Mouse (Mus musculus): ENCODE data around the gene 4930415O20Rik. TPM values are rescaled to one million over a fixed set of nuclear protein-coding genes. Genes with fewer than 3 reads are reported as not detected.

The 4930415O20Rik gene
- polyA plus RNA-seq, 1 experiment from 2014 or later: not detected

- ATAC-seq (ENCODE audit: low FRiP score) (no peak), DNase-seq (ENCODE audit: low spot score) (no peak)
- Histone ChIP-seq H3K4me2 (replicated peaks) (no peak overlapping the region), H3K27me3 (ENCODE audit: control insufficient read depth, insufficient read depth, low read length) (no peaks in the 10 kb centered on the region), H3K4me1 (replicated peaks; ENCODE audit: control insufficient read depth, insufficient read depth, low read length) (no peaks in the 10 kb centered on the region), H3K9ac (no peak overlapping the region), H3K4me3 (replicated peaks; ENCODE audit: low read length) (no peak overlapping the region), H3K36me3 (replicated peaks; ENCODE audit: control insufficient read depth, insufficient read depth) (no peaks in the 10 kb centered on the region), H3K27ac (no peak overlapping the region), H3K9me3 (ENCODE audit: control insufficient read depth, low read length) (no peaks in the 10 kb centered on the region)
- WGBS: 47% methylated on average over 20 of the region's 20 CpGs
Observed at GRCm38 (mm10) chr15:98616362-98617175, 45.8 kb downstream of the 4930415O20Rik start.

- WGBS: under 1% methylated on average over 12 of the region's 12 CpGs
- no peak overlapping the region for H3K4me3 ChIP-seq (replicated peaks; ENCODE audit: low read length)
- H3K27ac ChIP-seq: no peak overlapping the region
- no peaks in the 10 kb centered on the region for H3K36me3 ChIP-seq (replicated peaks; ENCODE audit: control insufficient read depth, insufficient read depth)
- H3K9me3 ChIP-seq (ENCODE audit: control insufficient read depth, low read length): no peaks in the 10 kb centered on the region
- no peaks in the 10 kb centered on the region for H3K27me3 ChIP-seq (ENCODE audit: control insufficient read depth, insufficient read depth, low read length)
- H3K9ac ChIP-seq: no peak overlapping the region
- DNase-seq (ENCODE audit: low spot score) (peak; percentile 93), ATAC-seq (ENCODE audit: low FRiP score) (no peak)
- no peaks in the 10 kb centered on the region for H3K4me1 ChIP-seq (replicated peaks; ENCODE audit: control insufficient read depth, insufficient read depth, low read length)
- no peak overlapping the region for H3K4me2 ChIP-seq (replicated peaks)
Observed at GRCm38 (mm10) chr15:98617176-98617537, 46.4 kb downstream of the 4930415O20Rik start.

DNA sequence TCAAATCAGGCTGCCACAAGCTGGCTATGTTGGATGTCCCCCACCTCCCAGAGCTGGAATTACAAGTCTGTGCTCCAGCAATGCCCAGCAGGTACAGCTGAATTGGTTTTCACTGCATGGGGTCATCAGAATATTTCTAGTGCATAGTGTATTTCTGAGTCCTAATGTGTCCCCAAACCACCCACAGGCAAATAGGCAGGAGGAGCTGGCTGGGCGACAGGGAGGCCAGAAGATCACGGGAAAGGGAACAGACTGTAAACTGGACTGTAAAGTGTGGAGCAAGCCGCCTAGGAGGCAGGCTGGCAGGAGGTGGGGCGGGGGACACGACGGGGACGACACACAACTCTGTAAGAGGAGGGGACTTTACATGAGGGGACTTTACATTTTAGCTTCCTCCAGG is 51.4 kb downstream of the 4930415O20Rik start:
- Histone ChIP-seq H3K4me3 (replicated peaks; ENCODE audit: low read length) (no peak overlapping the region), H3K9ac (no peak overlapping the region), H3K4me2 (replicated peaks) (no peak overlapping the region), H3K36me3 (replicated peaks; ENCODE audit: control insufficient read depth, insufficient read depth) (no peaks in the 10 kb centered on the region), H3K27ac (no peak overlapping the region), H3K9me3 (ENCODE audit: control insufficient read depth, low read length) (no peaks in the 10 kb centered on the region), H3K4me1 (replicated peaks; ENCODE audit: control insufficient read depth, insufficient read depth, low read length) (no peaks in the 10 kb centered on the region), H3K27me3 (ENCODE audit: control insufficient read depth, insufficient read depth, low read length) (no peaks in the 10 kb centered on the region)
- no peak for ATAC-seq (ENCODE audit: low FRiP score)
- DNase-seq (ENCODE audit: low spot score): no peak
- 9% methylated on average over 7 of the region's 7 CpGs for WGBS

DNA sequence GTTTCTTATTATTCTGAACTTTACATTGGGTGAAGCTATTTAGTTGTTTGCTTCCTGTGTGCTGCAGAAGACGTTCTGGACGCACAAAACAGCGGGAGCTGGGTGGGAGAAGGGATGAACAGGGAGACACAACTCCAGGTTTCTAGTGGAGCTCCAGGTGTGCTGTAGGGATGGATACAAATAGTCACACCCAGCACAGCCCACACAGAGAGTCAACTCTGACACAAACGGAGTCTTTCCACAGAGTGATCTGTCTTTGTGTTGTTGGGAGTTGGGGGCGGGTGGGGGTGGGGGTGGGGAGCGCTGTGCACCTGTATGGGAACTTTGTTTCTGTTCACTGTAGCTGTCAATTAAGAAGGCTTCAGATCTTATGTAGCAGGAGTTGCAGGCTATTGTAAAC is 51.9 kb downstream of the 4930415O20Rik start:
- Histone ChIP-seq H3K4me1 (replicated peaks; ENCODE audit: control insufficient read depth, insufficient read depth, low read length) (no peaks in the 10 kb centered on the region), H3K4me3 (replicated peaks; ENCODE audit: low read length) (no peak overlapping the region), H3K36me3 (replicated peaks; ENCODE audit: control insufficient read depth, insufficient read depth) (no peaks in the 10 kb centered on the region), H3K4me2 (replicated peaks) (no peak overlapping the region), H3K27me3 (ENCODE audit: control insufficient read depth, insufficient read depth, low read length) (no peaks in the 10 kb centered on the region), H3K9ac (no peak overlapping the region), H3K9me3 (ENCODE audit: control insufficient read depth, low read length) (no peaks in the 10 kb centered on the region), H3K27ac (no peak overlapping the region)
- WGBS: 20% methylated on average over 6 of the region's 6 CpGs
- ATAC-seq (ENCODE audit: low FRiP score): no peak
- no peak for DNase-seq (ENCODE audit: low spot score)

DNA sequence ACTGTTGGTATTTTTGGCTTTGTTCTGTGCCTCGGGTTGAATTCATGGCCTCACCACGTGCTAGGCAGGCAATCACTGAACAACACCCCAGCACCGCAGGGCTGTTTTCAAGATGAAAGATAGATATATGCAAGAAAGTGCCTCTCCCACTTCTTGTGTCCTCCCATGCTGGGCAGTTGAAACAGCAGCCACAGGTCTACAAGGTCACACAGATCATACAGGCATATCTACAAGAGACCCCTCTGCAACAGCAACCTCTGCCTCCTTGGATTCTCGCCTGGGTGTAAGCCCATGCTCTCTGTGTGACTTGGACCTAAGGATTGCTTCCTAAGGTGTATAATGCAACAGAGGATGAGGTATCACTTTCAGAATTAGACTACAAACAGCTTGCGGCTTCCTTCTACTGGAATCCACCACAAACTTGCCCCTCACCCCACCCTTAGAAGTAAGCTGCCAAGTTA is 52.6 kb downstream of the 4930415O20Rik start:
- 60% methylated on average over 5 of the region's 5 CpGs for WGBS

DNA sequence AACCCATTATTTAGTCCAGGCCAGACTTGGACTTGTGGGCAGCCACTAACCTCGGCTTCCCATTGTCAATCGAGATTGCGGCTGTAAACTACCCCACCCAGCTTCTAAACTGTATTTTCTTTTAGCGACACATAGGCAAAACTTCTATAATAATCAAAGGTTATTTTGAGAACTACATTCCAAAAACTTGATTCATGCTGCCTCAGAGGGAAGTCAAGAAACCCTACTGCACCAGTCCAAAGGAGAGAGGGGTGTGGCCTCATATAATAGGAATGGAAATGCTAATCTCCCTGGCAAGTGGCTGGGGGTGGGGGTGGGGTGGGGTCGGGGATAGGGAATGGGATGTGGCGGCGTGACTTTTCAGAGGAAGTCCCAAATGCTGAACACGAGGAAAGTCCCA is 55.3 kb downstream of the 4930415O20Rik start:
- Histone ChIP-seq H3K27me3 (ENCODE audit: control insufficient read depth, insufficient read depth, low read length) (no peaks in the 10 kb centered on the region), H3K9me3 (ENCODE audit: control insufficient read depth, low read length) (no peaks in the 10 kb centered on the region), H3K36me3 (replicated peaks; ENCODE audit: control insufficient read depth, insufficient read depth) (no peaks in the 10 kb centered on the region), H3K27ac (no peak overlapping the region), H3K4me2 (replicated peaks) (no peak overlapping the region), H3K4me3 (replicated peaks; ENCODE audit: low read length) (no peak overlapping the region), H3K4me1 (replicated peaks; ENCODE audit: control insufficient read depth, insufficient read depth, low read length) (peaks cover 17% of the 10 kb centered on the region), H3K9ac (no peak overlapping the region)
- DNase-seq (ENCODE audit: low spot score): no peak
- no peak for ATAC-seq (ENCODE audit: low FRiP score)
- 21% methylated on average over 8 of the region's 8 CpGs for WGBS

More for the DNA sequence above, 52.6 kb downstream of the 4930415O20Rik start:
- DNase-seq (ENCODE audit: low spot score): no peak
- H3K4me2 ChIP-seq (replicated peaks): no peak overlapping the region
- H3K27ac ChIP-seq: no peak overlapping the region
- no peak overlapping the region for H3K9ac ChIP-seq
- peaks cover 6% of the 10 kb centered on the region; the same call in 1 of the 2 replicates for H3K4me1 ChIP-seq (replicated peaks; ENCODE audit: control insufficient read depth, insufficient read depth, low read length)
- no peaks in the 10 kb centered on the region for H3K36me3 ChIP-seq (replicated peaks; ENCODE audit: control insufficient read depth, insufficient read depth)
- no peaks in the 10 kb centered on the region for H3K27me3 ChIP-seq (ENCODE audit: control insufficient read depth, insufficient read depth, low read length)
- ATAC-seq (ENCODE audit: low FRiP score): no peak
- no peaks in the 10 kb centered on the region for H3K9me3 ChIP-seq (ENCODE audit: control insufficient read depth, low read length)
- no peak overlapping the region for H3K4me3 ChIP-seq (replicated peaks; ENCODE audit: low read length)

DNA sequence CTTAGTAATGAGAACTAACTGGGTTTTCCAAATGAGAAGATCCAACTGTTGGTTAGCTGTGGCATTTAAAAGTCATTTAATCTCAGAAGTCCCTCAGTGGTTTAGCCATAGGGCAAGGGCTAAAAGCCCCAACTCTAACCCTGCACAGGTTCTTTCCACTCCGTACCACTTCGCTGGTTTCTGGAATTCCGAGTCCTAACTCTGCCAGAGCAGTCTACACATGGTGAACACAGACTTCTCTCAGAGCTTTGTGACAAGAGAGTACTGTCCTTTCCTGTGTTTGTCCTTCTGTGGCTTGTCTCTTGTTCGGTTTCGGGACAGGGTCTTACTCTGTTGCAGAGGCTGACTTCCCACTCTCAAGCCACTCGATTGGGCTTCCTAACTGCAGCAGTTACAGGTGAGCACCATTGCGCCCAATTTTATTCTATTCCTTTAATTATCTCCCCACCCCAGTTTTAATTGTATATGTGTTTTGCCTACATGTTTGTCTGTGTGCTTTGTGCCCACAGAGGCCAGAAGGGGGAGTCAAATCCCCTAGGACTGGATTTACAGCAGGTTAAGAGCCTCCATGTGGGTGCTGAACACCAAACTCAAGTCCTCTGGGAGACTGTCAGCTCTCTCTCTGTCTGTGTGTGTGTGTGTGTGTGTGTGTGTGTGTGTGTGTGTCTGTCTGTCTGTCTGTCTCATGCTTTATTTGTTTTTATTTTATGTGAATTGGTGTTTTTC is 55.8 kb downstream of the 4930415O20Rik start:
- WGBS: 79% methylated on average over 7 of the region's 7 CpGs

DNA sequence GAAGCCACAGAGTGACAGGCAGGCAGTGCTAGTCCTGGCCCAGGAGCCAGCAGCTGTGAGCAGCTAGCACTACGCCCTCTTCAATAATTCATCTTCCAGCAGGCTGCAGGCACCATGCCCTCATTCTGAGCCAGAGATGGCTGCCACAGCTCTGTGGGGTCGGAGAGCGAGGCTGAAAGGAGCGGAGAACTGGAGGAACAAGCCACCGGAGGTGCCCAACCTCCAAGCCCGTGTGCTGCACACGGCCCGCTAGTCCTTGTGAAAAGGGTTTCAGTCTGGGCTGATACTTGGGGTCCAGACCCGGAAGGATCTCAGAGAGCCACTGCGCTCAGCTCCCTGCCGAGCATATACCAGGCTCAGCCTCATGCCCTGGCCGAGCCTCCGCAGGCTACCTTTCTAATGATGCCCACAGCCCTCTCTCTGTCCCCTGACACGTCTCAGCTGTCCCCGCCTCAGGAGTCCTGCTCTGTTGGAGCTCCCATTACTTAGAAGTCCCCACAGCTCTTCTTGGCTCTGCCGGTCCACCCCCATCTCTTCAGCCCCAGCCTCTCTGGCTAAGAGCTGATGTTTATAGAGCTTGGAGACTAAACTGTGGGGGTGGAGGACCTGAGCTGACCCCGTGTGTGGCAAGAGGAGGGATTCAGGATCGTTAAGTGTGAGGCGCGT is 57.9 kb downstream of the 4930415O20Rik start:
- DNase-seq (ENCODE audit: low spot score) (peak; percentile 46), ATAC-seq (ENCODE audit: low FRiP score) (no peak)
- Histone ChIP-seq H3K4me2 (replicated peaks) (peak overlapping the region; percentile 38), H3K9me3 (ENCODE audit: control insufficient read depth, low read length) (no peaks in the 10 kb centered on the region), H3K4me1 (replicated peaks; ENCODE audit: control insufficient read depth, insufficient read depth, low read length) (peaks cover 30% of the 10 kb centered on the region), H3K36me3 (replicated peaks; ENCODE audit: control insufficient read depth, insufficient read depth) (no peaks in the 10 kb centered on the region), H3K27ac (peak overlapping the region; percentile 39), H3K4me3 (replicated peaks; ENCODE audit: low read length) (no peak overlapping the region), H3K9ac (peak overlapping the region; percentile 40), H3K27me3 (ENCODE audit: control insufficient read depth, insufficient read depth, low read length) (no peaks in the 10 kb centered on the region)
- 6% methylated on average over 20 of the region's 20 CpGs for WGBS

More for the DNA sequence above, 55.8 kb downstream of the 4930415O20Rik start:
- Histone ChIP-seq H3K27me3 (ENCODE audit: control insufficient read depth, insufficient read depth, low read length) (no peaks in the 10 kb centered on the region), H3K4me1 (replicated peaks; ENCODE audit: control insufficient read depth, insufficient read depth, low read length) (peaks cover 17% of the 10 kb centered on the region), H3K4me2 (replicated peaks) (no peak overlapping the region), H3K36me3 (replicated peaks; ENCODE audit: control insufficient read depth, insufficient read depth) (no peaks in the 10 kb centered on the region), H3K27ac (no peak overlapping the region), H3K4me3 (replicated peaks; ENCODE audit: low read length) (no peak overlapping the region), H3K9ac (no peak overlapping the region), H3K9me3 (ENCODE audit: control insufficient read depth, low read length) (no peaks in the 10 kb centered on the region)
- no peak for DNase-seq (ENCODE audit: low spot score)
- no peak for ATAC-seq (ENCODE audit: low FRiP score)

GRCm38 (mm10) chr15:98629464-98629863 is 58.7 kb downstream of the 4930415O20Rik start:
- Histone ChIP-seq H3K4me1 (replicated peaks; ENCODE audit: control insufficient read depth, insufficient read depth, low read length) (peaks cover 30% of the 10 kb centered on the region), H3K9ac (no peak overlapping the region), H3K4me2 (replicated peaks) (no peak overlapping the region), H3K27ac (peak overlapping the region; percentile 39; the same call in 1 of the 2 replicates), H3K4me3 (replicated peaks; ENCODE audit: low read length) (no peak overlapping the region), H3K9me3 (ENCODE audit: control insufficient read depth, low read length) (no peaks in the 10 kb centered on the region), H3K36me3 (replicated peaks; ENCODE audit: control insufficient read depth, insufficient read depth) (no peaks in the 10 kb centered on the region), H3K27me3 (ENCODE audit: control insufficient read depth, insufficient read depth, low read length) (no peaks in the 10 kb centered on the region)
- ATAC-seq (ENCODE audit: low FRiP score) (no peak), DNase-seq (ENCODE audit: low spot score) (no peak)
- 65% methylated on average over 6 of the region's 6 CpGs for whole genome bisulfite sequencing
